Mouse (Mus musculus): ENCODE measurements around the gene Casp8ap2.

GRCm38 (mm10) chr4:32573586-32573985 is 41.7 kb upstream of the Casp8ap2 start:
- TF ChIP-seq CTCF (IDR thresholded peaks at IDR 0.05) (no peak), EP300 (IDR thresholded peaks at IDR 0.05) (no peak)

All from lung, postnatal 0 days (tissue).